Mouse (Mus musculus): Measurements from ENCODE around the gene Pum3. TPM values are rescaled to one million over a fixed set of nuclear protein-coding genes. Genes with fewer than 3 reads are reported as not detected.

The Pum3 gene
- polyA plus RNA-seq (2017; shearing (Covaris generic)) = 10 to 100 TPM; 58.3 to 73.0 TPM

GRCm38 (mm10) chr19:27429745-27430251 is at the start of gene Pum3:
Gene Pum3, minus strand, starts transcription at chr19:27429825.

Other genes starting within 250 kb of the Pum3 start
- gene Vldlr, start 213.3 kb downstream of the Pum3 start, polyA plus RNA-seq (2017; shearing (Covaris generic)) = under 1 TPM; 0.10 to 0.73 TPM
- under 1 TPM; 0.04 to 0.23 TPM for gene Kcnv2, start 107.2 kb downstream of the Pum3 start, polyA plus RNA-seq (2017; shearing (Covaris generic))

Data from inflammation-experienced regulatory T-cells (primary cell).